Comparison of ENCODE assay signal across 8 mouse cellular contexts in genomic region chr5:14389184-14389890, GRCm38 (mm10).
DNase-seq lines count a peak whose midpoint lies in the region; ATAC-seq lines count a peak whose summit lies in the region.
"Had no signal": no experiment of that assay in that cellular context is flagged by ENCODE, and none has a peak within 500 bp of the region (broad histone marks: within the 10 kb centered on the region; RNA-seq: fewer than 3 reads in every experiment).

No protein-coding gene starts in this region.

- no peak overlapping the region for H3K27ac ChIP-seq in embryonic facial prominence, embryonic 11.5 days (replicated peaks; ENCODE audit: low read depth, low read length)
- no peak overlapping the region for H3K27ac ChIP-seq in intestine, embryonic 14.5 days (ENCODE audit: low read depth)
- no peak overlapping the region for H3K27ac ChIP-seq in midbrain, embryonic 13.5 days
- H3K27ac ChIP-seq: liver, embryonic 15.5 days had no signal

- no peak overlapping the region for H3K4me3 ChIP-seq in embryonic facial prominence, embryonic 11.5 days (ENCODE audit: low read depth, low read length)
- no peak overlapping the region for H3K4me3 ChIP-seq in intestine, embryonic 14.5 days (ENCODE audit: low read depth, low read length)
- H3K4me3 ChIP-seq in midbrain, embryonic 13.5 days (replicated peaks) = no peak overlapping the region
- H3K4me3 ChIP-seq: liver, embryonic 15.5 days had no signal

- no peaks in the 10 kb centered on the region for H3K36me3 ChIP-seq in embryonic facial prominence, embryonic 11.5 days (replicated peaks; ENCODE audit: control insufficient read depth, insufficient read depth, low read depth, low read length)
- H3K36me3 ChIP-seq in intestine, embryonic 14.5 days (ENCODE audit: control insufficient read depth, insufficient read depth, low read length) = no peaks in the 10 kb centered on the region
- no peaks in the 10 kb centered on the region for H3K36me3 ChIP-seq in midbrain, embryonic 13.5 days
- H3K36me3 ChIP-seq: liver, embryonic 15.5 days had no signal

- 27% methylated on average over 6 of the region's 6 CpGs for WGBS in embryonic facial prominence, embryonic 11.5 days
- WGBS in intestine, embryonic 14.5 days = 21% methylated on average over 6 of the region's 6 CpGs
- 28% methylated on average over 6 of the region's 6 CpGs for WGBS in midbrain, embryonic 13.5 days

- H3K9ac ChIP-seq in embryonic facial prominence, embryonic 11.5 days (replicated peaks; ENCODE audit: low read length) = no peak overlapping the region
- no peak overlapping the region for H3K9ac ChIP-seq in intestine, embryonic 14.5 days (ENCODE audit: low read length)
- no peak overlapping the region for H3K9ac ChIP-seq in midbrain, embryonic 13.5 days (replicated peaks)
- H3K9ac ChIP-seq: liver, embryonic 15.5 days had no signal

- H3K9me3 ChIP-seq in embryonic facial prominence, embryonic 11.5 days (replicated peaks; ENCODE audit: control insufficient read depth, low read length) = no peaks in the 10 kb centered on the region
- no peaks in the 10 kb centered on the region for H3K9me3 ChIP-seq in intestine, embryonic 14.5 days (ENCODE audit: control insufficient read depth, low read length)
- H3K9me3 ChIP-seq in midbrain, embryonic 13.5 days = no peaks in the 10 kb centered on the region
- H3K9me3 ChIP-seq: liver, embryonic 15.5 days had no signal

- no peak overlapping the region for H3K4me2 ChIP-seq in embryonic facial prominence, embryonic 11.5 days (ENCODE audit: low read depth, low read length)
- H3K4me2 ChIP-seq in intestine, embryonic 14.5 days (ENCODE audit: low read length) = no peak overlapping the region
- H3K4me2 ChIP-seq in midbrain, embryonic 13.5 days (replicated peaks) = no peak overlapping the region
- H3K4me2 ChIP-seq: liver, embryonic 15.5 days had no signal

- DNase-seq in Muller cell, postnatal 12 days (ENCODE audit: inconsistent ontology term) = peak; percentile 30
- DNase-seq in adrenal gland, postnatal 36 days = peak; percentile 31 to 54
- peak; percentile 81 for DNase-seq in embryonic facial prominence, embryonic 11.5 days (ENCODE audit: low spot score)
- DNase-seq in intestine, embryonic 14.5 days (ENCODE audit: low spot score) = peak; percentile 77
- peak; percentile 81 to 89 for DNase-seq in left cerebral cortex, adult 18-20 months (ENCODE audit: low spot score in 2 of 2)
- peak; percentile 18 for DNase-seq in testis, postnatal 14 days (ENCODE audit: low spot score)

- H3K4me1 ChIP-seq in embryonic facial prominence, embryonic 11.5 days (ENCODE audit: control insufficient read depth, insufficient read depth, low read length) = no peaks in the 10 kb centered on the region
- no peaks in the 10 kb centered on the region for H3K4me1 ChIP-seq in intestine, embryonic 14.5 days (replicated peaks; ENCODE audit: control insufficient read depth, insufficient read depth, low read length)
- no peaks in the 10 kb centered on the region for H3K4me1 ChIP-seq in midbrain, embryonic 13.5 days (replicated peaks)
- H3K4me1 ChIP-seq: liver, embryonic 15.5 days had no signal

- H3K27me3 ChIP-seq in embryonic facial prominence, embryonic 11.5 days (ENCODE audit: control insufficient read depth, insufficient read depth, low read length) = no peaks in the 10 kb centered on the region
- H3K27me3 ChIP-seq in intestine, embryonic 14.5 days (replicated peaks; ENCODE audit: control insufficient read depth, insufficient read depth, low read length) = no peaks in the 10 kb centered on the region
- H3K27me3 ChIP-seq in midbrain, embryonic 13.5 days = no peaks in the 10 kb centered on the region
- H3K27me3 ChIP-seq: liver, embryonic 15.5 days had no signal

- ATAC-seq in embryonic facial prominence, embryonic 11.5 days (replicated peaks; ENCODE audit: insufficient number of reproducible peaks, low FRiP score, low TSS enrichment, low read depth) = peak; percentile 76; the same call in 1 of the 2 replicates
- ATAC-seq in intestine, embryonic 14.5 days (replicated peaks; ENCODE audit: low FRiP score, low TSS enrichment, low read depth) = 0 out of 2 replicates have a peak, but pooled peaks have one; percentile 55
- peak; percentile 89 for ATAC-seq in midbrain, embryonic 13.5 days

Comparison
In these comparisons a context has a peak if more than half of its experiments do, and no peak if none do; other contexts are left out.
1. DNase-seq: peak in every context shown above with its lines; median percentile 85 in left cerebral cortex, adult 18-20 months; 81 in embryonic facial prominence, embryonic 11.5 days; 77 in intestine, embryonic 14.5 days; 42 in adrenal gland, postnatal 36 days; 30 in Muller cell, postnatal 12 days; 18 in testis, postnatal 14 days.